In the genomic region with DNA sequence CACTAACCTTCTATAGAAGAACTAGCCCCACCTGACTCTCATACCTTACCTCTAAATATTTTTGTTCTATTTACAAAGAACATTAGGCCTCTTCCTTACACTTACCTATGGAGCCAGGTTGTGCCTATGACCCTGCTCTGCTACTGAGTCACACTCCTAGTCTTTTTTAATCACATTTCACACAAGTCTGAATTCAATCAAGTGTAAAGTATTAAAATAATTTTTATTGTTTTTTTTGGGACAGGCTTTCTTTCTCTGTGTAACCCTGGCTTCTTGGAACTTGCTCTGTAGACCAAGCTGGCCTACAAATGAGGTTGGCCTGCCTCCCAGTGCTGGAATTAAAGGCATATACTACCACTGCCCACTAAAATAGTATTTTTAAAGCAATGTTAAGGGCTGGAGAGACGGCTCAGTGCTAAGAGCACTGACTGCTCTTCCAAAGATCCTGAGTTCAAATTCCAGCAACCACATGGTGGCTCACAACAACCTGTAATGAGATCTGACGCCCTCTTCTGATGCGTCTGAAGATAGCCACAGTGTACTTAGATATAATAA, we compare ENCODE assay signal across 15 mouse cellular contexts. TPM values are rescaled to one million over a fixed set of nuclear protein-coding genes. Genes with fewer than 3 reads are reported as not detected.
DNase-seq lines count a peak whose midpoint lies in the region; ATAC-seq and TF ChIP-seq lines count a peak whose summit lies in the region.
"Had no signal": no experiment of that assay in that cellular context is flagged by ENCODE, and none has a peak within 500 bp of the region (broad histone marks: within the 10 kb centered on the region; RNA-seq: fewer than 3 reads in every experiment).

No protein-coding gene starts in this region.

- no peak overlapping the region for H3K4me3 ChIP-seq in heart, embryonic 11.5 days (ENCODE audit: low read depth, low read length)
- H3K4me3 ChIP-seq in layer of hippocampus, adult 2 months: no peak overlapping the region
- H3K4me3 ChIP-seq in forebrain, embryonic 11.5 days (ENCODE audit: low read depth, low read length): no peak overlapping the region
- H3K4me3 ChIP-seq: embryonic facial prominence, embryonic 13.5 days; liver, embryonic 15.5 days; midbrain, embryonic 10.5 days; stomach, embryonic 15.5 days had no signal

- H3K4me2 ChIP-seq in heart, embryonic 11.5 days: no peak overlapping the region
- no peak overlapping the region for H3K4me2 ChIP-seq in forebrain, embryonic 11.5 days (ENCODE audit: low read depth, low read length, severe bottlenecking)
- H3K4me2 ChIP-seq: embryonic facial prominence, embryonic 13.5 days; liver, embryonic 15.5 days; stomach, embryonic 15.5 days had no signal

- peaks cover 16% of the 10 kb centered on the region for H3K4me1 ChIP-seq in heart, embryonic 11.5 days (ENCODE audit: control insufficient read depth, insufficient read depth, low read length)
- no peaks in the 10 kb centered on the region for H3K4me1 ChIP-seq in forebrain, embryonic 11.5 days (replicated peaks; ENCODE audit: control insufficient read depth, insufficient read depth, low read length)

- no peak for ATAC-seq in heart, embryonic 11.5 days (replicated peaks; ENCODE audit: insufficient number of reproducible peaks, low FRiP score, low TSS enrichment)
- ATAC-seq in forebrain, embryonic 11.5 days (replicated peaks; ENCODE audit: low FRiP score): no peak
- ATAC-seq: forebrain, postnatal 0 days; intestine, embryonic 16.5 days had no signal

- H3K9me3 ChIP-seq in heart, embryonic 11.5 days (replicated peaks; ENCODE audit: control insufficient read depth, low read length): no peaks in the 10 kb centered on the region
- H3K9me3 ChIP-seq in forebrain, embryonic 11.5 days (ENCODE audit: control insufficient read depth, low read length): no peaks in the 10 kb centered on the region
- H3K9me3 ChIP-seq: embryonic facial prominence, embryonic 13.5 days; liver, embryonic 15.5 days; midbrain, embryonic 10.5 days; stomach, embryonic 15.5 days had no signal

- no peaks in the 10 kb centered on the region for H3K36me3 ChIP-seq in heart, embryonic 11.5 days (ENCODE audit: control insufficient read depth, insufficient read depth, low read length)
- no peaks in the 10 kb centered on the region for H3K36me3 ChIP-seq in forebrain, embryonic 11.5 days (ENCODE audit: control insufficient read depth, insufficient read depth, low read length)
- H3K36me3 ChIP-seq: stomach, embryonic 15.5 days had no signal

- peak; percentile 82 for DNase-seq in heart, adult 11 months
- peak; percentile 20 to 21 for DNase-seq in layer of hippocampus, adult 2 months (ENCODE audit: low spot score in 2 of 2)
- DNase-seq in layer of hippocampus, adult 9-11 months: no peak
- peak; percentile 41 for DNase-seq in NIH3T3 (ENCODE audit: low read depth)
- DNase-seq in cerebellum, adult 9-10 months: peak; percentile 54
- DNase-seq in forebrain, embryonic 11.5 days (ENCODE audit: low spot score): no peak
- DNase-seq in spleen, adult 18-20 months: no peak
- DNase-seq: forebrain, postnatal 0 days had no signal

- 79% methylated on average over 3 of the region's 3 CpGs for WGBS in heart, embryonic 11.5 days (ENCODE audit: insufficient replicate concordance)
- 93% methylated on average over 3 of the region's 3 CpGs for WGBS in forebrain, embryonic 11.5 days

- no peak overlapping the region for H3K9ac ChIP-seq in heart, embryonic 11.5 days (ENCODE audit: low read depth, low read length)
- no peak overlapping the region for H3K9ac ChIP-seq in forebrain, embryonic 11.5 days (ENCODE audit: low read length)
- H3K9ac ChIP-seq: embryonic facial prominence, embryonic 13.5 days; forebrain, postnatal 0 days; liver, embryonic 15.5 days; stomach, embryonic 15.5 days had no signal

- TF ChIP-seq CTCF in layer of hippocampus, adult 2 months (conservative IDR thresholded peaks at IDR 0.05): no peak

- H3K27ac ChIP-seq in heart, embryonic 11.5 days (ENCODE audit: low read depth, low read length): no peak overlapping the region
- peak overlapping the region; percentile 68 for H3K27ac ChIP-seq in layer of hippocampus, adult 2 months
- no peak overlapping the region for H3K27ac ChIP-seq in forebrain, embryonic 11.5 days (ENCODE audit: low read depth, low read length)
- H3K27ac ChIP-seq: embryonic facial prominence, embryonic 13.5 days; liver, embryonic 15.5 days; midbrain, embryonic 10.5 days; stomach, embryonic 15.5 days had no signal

- H3K27me3 ChIP-seq in heart, embryonic 11.5 days (ENCODE audit: control insufficient read depth, insufficient read depth, low read length): no peaks in the 10 kb centered on the region
- no peaks in the 10 kb centered on the region for H3K27me3 ChIP-seq in forebrain, embryonic 11.5 days (ENCODE audit: control insufficient read depth, insufficient read depth, low read length)
- H3K27me3 ChIP-seq: CH12.LX; embryonic facial prominence, embryonic 13.5 days; liver, embryonic 15.5 days; stomach, embryonic 15.5 days had no signal

RNA-seq across cellular contexts. Expression of a gene that starts 8.4 kb away (rescaled TPM):
- 73.7 and 79.6 TPM in 2 replicates for polyA plus RNA-seq in heart, embryonic 11.5 days (2014; fragmentation: Nextera tagmentation; extraction: Ambion mirVana)
- 100 to 1,000 TPM; 360 to 384 TPM for total RNA-seq in layer of hippocampus, adult 2 months (2021)
- 90.2 and 91.1 TPM in 2 replicates for polyA plus RNA-seq in forebrain, embryonic 11.5 days (2014; fragmentation: Nextera tagmentation; extraction: Ambion mirVana)

RNA-seq across cellular contexts. Expression of a gene that starts 54.6 kb away (rescaled TPM):
- 28.5 and 29.5 TPM in 2 replicates for polyA plus RNA-seq in heart, embryonic 11.5 days (2014; fragmentation: Nextera tagmentation; extraction: Ambion mirVana)
- 10 to 100 TPM; 31.2 to 31.3 TPM for total RNA-seq in layer of hippocampus, adult 2 months (2021)
- polyA plus RNA-seq in forebrain, embryonic 11.5 days (2014; fragmentation: Nextera tagmentation; extraction: Ambion mirVana): 53.3 and 57.0 TPM in 2 replicates

Comparison
In these comparisons a context has a peak if more than half of its experiments do, and no peak if none do; other contexts are left out.
1. DNase-seq: peak in heart, adult 11 months (single experiment), layer of hippocampus, adult 2 months (2 of 2), NIH3T3 (single experiment) and cerebellum, adult 9-10 months (single experiment); none in layer of hippocampus, adult 9-11 months (single experiment), forebrain, embryonic 11.5 days (single experiment) and spleen, adult 18-20 months (0 of 2).